Mouse (Mus musculus): ENCODE data around the gene Ptpn5.

Ptpn5 gene

GRCm38 (mm10) chr7:47133331-47133730, at the start of gene Ptpn5:
Gene Ptpn5, minus strand, starts transcription at chr7:47133684.
- no peak for TF ChIP-seq GATA4 (IDR thresholded peaks at IDR 0.05; ENCODE audit: insufficient replicate concordance, low read length)

DNA sequence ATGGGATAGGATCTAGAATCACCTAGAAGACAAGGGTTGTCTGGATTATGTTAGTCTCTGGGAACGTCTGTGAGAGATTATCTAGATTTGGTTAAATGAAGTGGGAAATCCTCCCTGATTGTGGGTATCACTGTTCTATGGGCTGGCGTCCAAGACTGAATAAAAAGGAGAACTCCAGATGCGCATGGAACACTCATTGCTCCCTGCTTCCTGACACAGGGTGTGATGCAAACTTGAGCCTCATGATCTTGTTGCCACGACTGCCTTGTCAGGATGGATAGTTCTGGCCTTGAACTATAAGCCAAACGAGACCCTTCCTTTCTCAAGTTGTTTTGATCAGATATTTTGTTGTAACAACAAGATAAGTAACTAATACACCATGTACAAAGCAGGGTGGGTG, 37.3 kb upstream of the Ptpn5 start:
- TF ChIP-seq GATA4 (IDR thresholded peaks at IDR 0.05; ENCODE audit: insufficient replicate concordance, low read length): no peak

- TF ChIP-seq GATA4 (IDR thresholded peaks at IDR 0.05; ENCODE audit: insufficient replicate concordance, low read length): no peak
Observed at GRCm38 (mm10) chr7:47165028-47165427, 31.5 kb upstream of the Ptpn5 start.

- TF ChIP-seq GATA4 (IDR thresholded peaks at IDR 0.05; ENCODE audit: insufficient replicate concordance, low read length): no peak
Observed at GRCm38 (mm10) chr7:47163203-47163602, 29.7 kb upstream of the Ptpn5 start.

DNA sequence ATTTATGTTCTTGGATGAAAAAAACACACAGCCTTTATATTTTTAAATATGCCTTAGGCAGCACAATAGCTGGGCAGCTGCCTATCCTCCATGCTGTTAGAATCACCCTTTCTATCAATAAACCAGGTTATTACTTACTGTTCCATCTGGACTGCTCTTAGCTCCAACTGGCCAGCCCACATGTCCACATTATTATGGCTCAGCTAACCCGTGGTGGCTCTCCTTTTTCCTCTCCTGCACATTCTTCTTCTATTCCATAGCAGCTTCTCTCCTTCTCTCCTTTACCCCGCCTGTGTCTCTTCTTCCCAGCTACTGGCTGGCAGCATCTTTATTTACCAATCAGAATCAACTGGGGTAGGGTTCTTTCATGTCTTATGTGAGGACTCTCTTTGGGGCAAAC, 25.0 kb upstream of the Ptpn5 start:
- no peak for TF ChIP-seq GATA4 (IDR thresholded peaks at IDR 0.05; ENCODE audit: insufficient replicate concordance, low read length)

GRCm38 (mm10) chr7:47157743-47158142, 24.3 kb upstream of the Ptpn5 start:
- TF ChIP-seq GATA4 (IDR thresholded peaks at IDR 0.05; ENCODE audit: insufficient replicate concordance, low read length): no peak

DNA sequence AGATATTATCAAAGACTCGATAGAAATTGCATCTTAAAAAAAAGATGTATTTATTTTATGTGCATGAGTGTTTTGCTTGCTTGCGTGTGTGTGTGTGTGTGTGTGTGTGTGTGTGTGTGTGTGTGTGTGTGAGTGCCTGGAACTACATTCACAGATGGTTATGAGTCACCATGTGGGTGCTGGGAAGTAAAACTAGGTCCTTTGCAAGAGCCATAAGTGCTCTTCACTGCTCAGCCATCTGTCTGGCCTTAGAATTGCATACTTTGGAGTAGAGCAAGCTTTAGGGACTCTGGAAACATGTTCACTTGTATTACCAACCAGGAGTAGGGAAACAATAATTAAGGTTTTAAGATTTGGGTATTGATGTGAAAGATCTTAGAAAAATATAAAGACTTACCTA, 22.4 kb upstream of the Ptpn5 start:
- TF ChIP-seq GATA4 (IDR thresholded peaks at IDR 0.05; ENCODE audit: insufficient replicate concordance, low read length): no peak

DNA sequence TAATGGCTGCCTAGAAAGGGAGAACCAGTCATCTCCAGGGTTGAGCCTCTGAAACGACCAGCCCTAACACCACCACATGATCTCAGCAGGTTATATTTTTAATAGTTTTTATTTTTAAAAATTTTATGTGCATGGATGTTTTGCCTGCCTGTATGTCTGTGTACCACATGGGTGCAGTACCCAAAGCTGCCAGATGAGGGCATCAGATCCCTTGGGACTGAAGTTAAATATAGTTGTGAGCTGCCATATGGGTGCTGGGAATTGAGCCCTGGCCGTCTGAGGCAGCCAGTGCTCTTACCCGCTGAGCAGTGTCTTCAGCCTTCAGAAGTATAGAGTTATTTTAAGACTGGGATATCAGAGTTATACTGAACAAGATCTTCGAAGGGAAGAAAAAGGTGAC, 21.9 kb upstream of the Ptpn5 start:
- TF ChIP-seq GATA4 (IDR thresholded peaks at IDR 0.05; ENCODE audit: insufficient replicate concordance, low read length): no peak

DNA sequence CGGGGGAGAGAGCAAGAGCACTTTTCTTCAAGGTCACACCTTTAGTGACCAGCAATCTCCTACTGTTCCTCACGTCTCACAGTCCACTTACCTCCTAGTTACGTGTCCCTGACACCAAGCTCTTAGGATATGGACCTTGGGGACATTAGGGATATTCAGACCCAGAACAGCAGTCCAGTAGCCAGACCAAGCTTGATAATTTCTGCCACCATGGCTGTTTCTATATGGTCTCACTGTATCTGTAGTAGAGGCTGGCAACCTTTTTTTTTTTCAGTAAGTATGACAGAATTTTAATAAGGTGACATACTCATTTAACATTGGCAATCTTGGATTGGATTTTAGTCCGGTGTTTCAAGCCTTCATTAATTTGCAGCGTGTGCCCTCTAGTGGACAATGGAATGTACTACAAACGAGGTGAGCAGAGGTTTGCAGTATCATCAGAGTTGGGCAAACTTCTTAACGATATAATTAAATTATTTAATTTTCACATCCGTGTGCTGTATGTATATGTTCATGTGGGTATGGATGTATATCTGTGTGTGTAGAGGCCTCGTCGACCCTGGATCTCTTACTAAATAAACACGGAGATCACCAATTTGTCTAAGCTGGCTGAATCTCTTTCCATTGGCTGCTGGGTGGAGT, 17.1 kb upstream of the Ptpn5 start:
- TF ChIP-seq GATA4 (IDR thresholded peaks at IDR 0.05; ENCODE audit: insufficient replicate concordance, low read length): no peak

DNA sequence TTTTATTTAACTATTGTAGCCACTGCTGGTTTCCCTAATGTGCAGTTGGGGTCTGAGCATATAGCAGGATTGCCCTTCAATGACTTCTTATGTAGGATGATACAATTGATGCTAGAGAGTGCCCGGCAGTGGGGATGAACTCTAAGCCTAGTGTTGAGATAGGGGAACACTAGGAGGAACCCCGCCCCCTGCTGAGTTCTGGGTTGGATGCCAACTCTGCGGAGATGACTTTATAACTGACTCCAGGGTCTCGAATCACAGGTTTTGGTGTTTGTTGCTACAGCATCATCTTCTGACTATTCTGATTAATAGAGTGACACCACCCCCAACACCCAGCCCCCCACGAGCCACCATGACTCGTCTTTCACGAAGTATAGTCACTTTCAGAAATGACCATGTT, 14.8 kb upstream of the Ptpn5 start:
- TF ChIP-seq GATA4 (IDR thresholded peaks at IDR 0.05; ENCODE audit: insufficient replicate concordance, low read length): no peak

- no peak for TF ChIP-seq GATA4 (IDR thresholded peaks at IDR 0.05; ENCODE audit: insufficient replicate concordance, low read length)
Observed at GRCm38 (mm10) chr7:47146034-47146812, 12.7 kb upstream of the Ptpn5 start.

- no peak for TF ChIP-seq GATA4 (IDR thresholded peaks at IDR 0.05; ENCODE audit: insufficient replicate concordance, low read length)
Observed at GRCm38 (mm10) chr7:47144299-47144698, 10.8 kb upstream of the Ptpn5 start.

- TF ChIP-seq GATA4 (IDR thresholded peaks at IDR 0.05; ENCODE audit: insufficient replicate concordance, low read length): no peak
Observed at GRCm38 (mm10) chr7:47139823-47140325, 6.4 kb upstream of the Ptpn5 start.

DNA sequence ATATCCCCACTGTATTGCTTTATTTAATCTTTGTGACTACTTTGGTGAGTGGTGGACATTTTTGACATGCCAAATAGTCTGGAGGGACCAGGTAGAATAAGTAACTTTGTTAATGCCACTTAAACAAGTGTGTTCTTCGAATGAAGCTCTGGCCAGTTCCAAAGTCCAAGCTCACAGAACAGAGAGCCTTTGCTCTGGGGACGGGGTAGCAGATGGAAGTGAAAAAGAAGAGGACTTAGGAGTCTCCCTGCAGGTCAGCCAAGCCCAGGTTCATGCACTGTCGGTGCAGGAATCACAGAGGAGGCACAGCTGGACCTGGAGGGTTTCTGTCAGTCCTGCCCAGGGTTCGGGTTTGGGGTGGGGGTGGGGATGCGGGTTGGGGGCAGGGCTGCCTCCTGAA, 1.1 kb upstream of the Ptpn5 start:
- TF ChIP-seq GATA4 (IDR thresholded peaks at IDR 0.05; ENCODE audit: insufficient replicate concordance, low read length): no peak

GRCm38 (mm10) chr7:47132931-47133260, 588 bp downstream of the Ptpn5 start:
- no peak for TF ChIP-seq GATA4 (IDR thresholded peaks at IDR 0.05; ENCODE audit: insufficient replicate concordance, low read length)

GRCm38 (mm10) chr7:47132180-47132930, 1.1 kb downstream of the Ptpn5 start:
- TF ChIP-seq GATA4 (IDR thresholded peaks at IDR 0.05; ENCODE audit: insufficient replicate concordance, low read length): no peak

Data from liver, adult (tissue).